Mouse (Mus musculus) B cell, adult (primary cell): Measurements from ENCODE around the gene Pnpla8. TPM values are rescaled to one million over a fixed set of nuclear protein-coding genes. Genes with fewer than 3 reads are reported as not detected.

Experiments used
- total RNA-seq: library from RNA; stranded (reverse); gene quantifications from 4 replicates; pipeline ENCODE4 v1.2.4, GENCODE M21; 2023; ENCODE audit not compliant: inconsistent age

Gene Pnpla8
- total RNA-seq = 51.2 to 63.3 TPM (median 56.2 TPM) in 4 replicates

GRCm38 (mm10) chr12:44221070-44221469 is at the start of gene Pnpla8:
Pnpla8 (plus strand) TSS chr12:44221370.

GRCm38 (mm10) chr12:44209824-44210752 is 11.1 kb upstream of the Pnpla8 start, which contains the start of gene Dnajb9:
Dnajb9 (minus strand) TSS chr12:44210326.

GRCm38 (mm10) chr12:44328381-44329315 is 107.5 kb downstream of the Pnpla8 start, which contains the start of gene Nrcam:
Nrcam (plus strand) TSS chr12:44328885.

Other genes starting within 250 kb of the Pnpla8 start
- 253 to 266 TPM (median 258 TPM) in 4 replicates for gene Dnajb9, start 11.0 kb upstream of the Pnpla8 start, total RNA-seq
- gene Nrcam, start 107.5 kb downstream of the Pnpla8 start, total RNA-seq = not detected in 4 replicates